Mouse (Mus musculus) myocyte (in vitro differentiated cells): Measurements from ENCODE around the gene Nudt22. TPM values are rescaled to one million over a fixed set of nuclear protein-coding genes. Genes with fewer than 3 reads are reported as not detected.

Experiments
- H3K27me3 ChIP-seq: one replicate; pipeline ENCODE4 v1.6.1; 2011; ENCODE audit not compliant: control insufficient read depth, insufficient read depth, insufficient read length
- H3K36me3 ChIP-seq: one replicate; pipeline ENCODE4 v1.6.1; 2011; ENCODE audit not compliant: control insufficient read depth, insufficient read depth
- H3K4me2 ChIP-seq: one replicate; pipeline ENCODE4 v1.6.1; 2011; ENCODE audit warnings: low read depth, control low read depth
- H3K4me3 ChIP-seq: one replicate; pipeline ENCODE4 v1.5.1; 2011; ENCODE audit warnings: mild to moderate bottlenecking, control low read depth, moderate library complexity
- H3K79me2 ChIP-seq: one replicate; pipeline ENCODE4 v1.6.1; 2011; ENCODE audit not compliant: control insufficient read depth, insufficient read depth
- H3ac ChIP-seq: one replicate; pipeline ENCODE4 v1.6.1; 2011; ENCODE audit not compliant: control insufficient read depth, insufficient read length
- CEBPB ChIP-seq: IDR thresholded peaks from 2 replicates; pipeline ENCODE4 v1.6.1; 2011; ENCODE audit warnings: mild to moderate bottlenecking, moderate library complexity; ENCODE audit not compliant: poor library complexity, insufficient read depth, severe bottlenecking
- E2F4 ChIP-seq: IDR thresholded peaks from one replicate; pipeline ENCODE4 v1.6.1; 2011; ENCODE audit warnings: mild to moderate bottlenecking, control low read depth, moderate library complexity; ENCODE audit not compliant: insufficient read depth
- MAX ChIP-seq: IDR thresholded peaks from one replicate; pipeline ENCODE4 v1.6.1; 2011; ENCODE audit warnings: low read depth, mild to moderate bottlenecking, control low read depth
- MYOD1 ChIP-seq, 3 experiments: IDR thresholded peaks; one replicate each; pipeline ENCODE4 v1.6.1; 2011; ENCODE audit warnings: control low read depth in 2 of 3, low read depth in 2 of 3, mild to moderate bottlenecking in 2 of 3, moderate library complexity in 1 of 3; ENCODE audit not compliant: insufficient read length in 2 of 3, control insufficient read depth in 1 of 3
- MYOG ChIP-seq, 3 experiments: IDR thresholded peaks; one replicate each; pipeline ENCODE4 v1.6.1; 2011; ENCODE audit warnings: control low read depth in 2 of 3, low read depth in 2 of 3, mild to moderate bottlenecking in 2 of 3; ENCODE audit not compliant: insufficient read length in 2 of 3, control insufficient read depth in 1 of 3, insufficient read depth in 1 of 3
- POLR2A ChIP-seq: IDR thresholded peaks from one replicate; pipeline ENCODE4 v1.6.1; 2011; ENCODE audit warnings: low read depth, mild to moderate bottlenecking, control low read depth, moderate library complexity; ENCODE audit not compliant: insufficient read length
- POLR2AphosphoS2 ChIP-seq: IDR thresholded peaks from one replicate; pipeline ENCODE4 v1.6.1; 2011; ENCODE audit warnings: low read depth, control low read depth; ENCODE audit not compliant: insufficient read length
- REST ChIP-seq: IDR thresholded peaks from one replicate; pipeline ENCODE4 v1.6.1; 2011; ENCODE audit warnings: mild to moderate bottlenecking, control low read depth, moderate library complexity; ENCODE audit not compliant: insufficient read depth, insufficient read length
- SRF ChIP-seq: IDR thresholded peaks from one replicate; pipeline ENCODE4 v1.6.1; 2011; ENCODE audit warnings: low read depth; ENCODE audit not compliant: control insufficient read depth, insufficient read length
- TCF12 ChIP-seq: IDR thresholded peaks from one replicate; pipeline ENCODE4 v1.6.1; 2011; ENCODE audit warnings: mild to moderate bottlenecking, control low read depth; ENCODE audit not compliant: poor library complexity, insufficient read depth, severe bottlenecking
- TCF3 ChIP-seq: IDR thresholded peaks from one replicate; pipeline ENCODE4 v1.6.1; 2011; ENCODE audit warnings: low read depth, control low read depth; ENCODE audit not compliant: insufficient read length
- USF1 ChIP-seq: IDR thresholded peaks from one replicate; pipeline ENCODE4 v1.6.1; 2011; ENCODE audit warnings: low read depth, mild to moderate bottlenecking, control low read depth, moderate library complexity
- polyA plus RNA-seq: library from polyadenylated mRNA; unstranded; fragments of >200 nt; fragmentation: generic; extraction: Trizol; gene quantifications from one replicate; pipeline ENCODE4 v1.2.1, GENCODE M21; 2012; ENCODE audit warnings: missing spikeins

Nudt22 gene
- polyA plus RNA-seq, 1 experiment, result 27.0 TPM

DNA sequence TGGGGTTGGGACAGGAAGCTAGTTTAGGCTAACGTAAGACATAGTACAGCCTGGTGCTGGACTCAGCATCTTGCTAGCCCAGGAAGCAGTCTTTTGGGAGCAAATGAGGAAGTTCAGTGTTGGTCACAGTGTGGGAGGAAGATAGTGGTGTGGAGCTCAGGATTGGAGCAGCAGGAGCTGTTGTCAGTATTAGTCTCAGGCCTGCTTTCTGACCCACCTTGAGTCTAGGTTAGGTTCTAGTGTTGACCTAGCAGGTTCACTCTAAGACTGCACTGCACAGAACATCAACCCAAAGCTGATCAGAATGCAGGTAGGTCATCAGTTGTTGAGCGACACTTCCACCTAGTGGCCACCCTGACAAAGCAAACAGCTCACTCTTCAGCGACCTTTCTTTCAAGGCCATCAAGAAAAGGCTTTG, 24.3 kb upstream of the Nudt22 start:
- Histone ChIP-seq H3K4me2 (no peak overlapping the region), H3K36me3 (peaks cover 48% of the 10 kb centered on the region), H3K4me3 (no peak overlapping the region), H3K27me3 (no peaks in the 10 kb centered on the region), H3ac (no peak overlapping the region), H3K79me2 (no peaks in the 10 kb centered on the region)
- no peak for TF ChIP-seq MYOG (IDR thresholded peaks at IDR 0.05; ENCODE audit: control insufficient read depth in 1 of 3, insufficient read depth in 1 of 3, insufficient read length in 2 of 3, low read depth in 2 of 3)
- TF ChIP-seq CEBPB, result no peak
- no peak for TF ChIP-seq POLR2AphosphoS2
- TF ChIP-seq REST, result no peak
- TF ChIP-seq MAX, result no peak
- no peak for TF ChIP-seq SRF
- TF ChIP-seq USF1, result no peak
- no peak for TF ChIP-seq TCF12
- no peak for TF ChIP-seq TCF3
- TF ChIP-seq POLR2A, result no peak
- TF ChIP-seq E2F4, result no peak
- TF ChIP-seq MYOD1 (IDR thresholded peaks at IDR 0.05; ENCODE audit: control insufficient read depth in 1 of 3, insufficient read length in 2 of 3, low read depth in 2 of 3), result no peak

GRCm38 (mm10) chr19:7019191-7019590, 23.3 kb upstream of the Nudt22 start, which contains the start of gene Fermt3:
Fermt3 (minus strand) TSS chr19:7019469.
- peaks cover 41% of the 10 kb centered on the region for H3K36me3 ChIP-seq
- no peaks in the 10 kb centered on the region for H3K79me2 ChIP-seq
- H3K4me2 ChIP-seq, result no peak within 1 kb of the TSS
- no peaks in the 10 kb centered on the region for H3K27me3 ChIP-seq
- no peak for TF ChIP-seq USF1
- peak; percentile 60 for TF ChIP-seq POLR2AphosphoS2
- no peak for TF ChIP-seq MAX
- no peak for TF ChIP-seq MYOD1 (IDR thresholded peaks at IDR 0.05; ENCODE audit: control insufficient read depth in 1 of 3, insufficient read length in 2 of 3, low read depth in 2 of 3)
- no peak within 1 kb of the TSS for H3ac ChIP-seq
- H3K4me3 ChIP-seq, result no peak within 1 kb of the TSS

GRCm38 (mm10) chr19:7018546-7018945, 22.6 kb upstream of the Nudt22 start:
- H3K4me2 ChIP-seq, result no peak overlapping the region
- peaks cover 37% of the 10 kb centered on the region for H3K36me3 ChIP-seq
- no peaks in the 10 kb centered on the region for H3K27me3 ChIP-seq
- H3K4me3 ChIP-seq, result no peak overlapping the region
- no peak for TF ChIP-seq SRF
- TF ChIP-seq MYOG (IDR thresholded peaks at IDR 0.05; ENCODE audit: control insufficient read depth in 1 of 3, insufficient read depth in 1 of 3, insufficient read length in 2 of 3, low read depth in 2 of 3), result no peak
- no peak for TF ChIP-seq MYOD1 (IDR thresholded peaks at IDR 0.05; ENCODE audit: control insufficient read depth in 1 of 3, insufficient read length in 2 of 3, low read depth in 2 of 3)
- TF ChIP-seq POLR2A, result no peak
- TF ChIP-seq REST, result no peak
- no peak overlapping the region for H3ac ChIP-seq
- H3K79me2 ChIP-seq, result no peaks in the 10 kb centered on the region

GRCm38 (mm10) chr19:7017541-7018457, 21.9 kb upstream of the Nudt22 start:
- Histone ChIP-seq H3K4me2 (no peak overlapping the region), H3K79me2 (no peaks in the 10 kb centered on the region), H3ac (no peak overlapping the region), H3K4me3 (no peak overlapping the region), H3K36me3 (peaks cover 30% of the 10 kb centered on the region), H3K27me3 (no peaks in the 10 kb centered on the region)
- TF ChIP-seq TCF12 (no peak), E2F4 (no peak)

DNA sequence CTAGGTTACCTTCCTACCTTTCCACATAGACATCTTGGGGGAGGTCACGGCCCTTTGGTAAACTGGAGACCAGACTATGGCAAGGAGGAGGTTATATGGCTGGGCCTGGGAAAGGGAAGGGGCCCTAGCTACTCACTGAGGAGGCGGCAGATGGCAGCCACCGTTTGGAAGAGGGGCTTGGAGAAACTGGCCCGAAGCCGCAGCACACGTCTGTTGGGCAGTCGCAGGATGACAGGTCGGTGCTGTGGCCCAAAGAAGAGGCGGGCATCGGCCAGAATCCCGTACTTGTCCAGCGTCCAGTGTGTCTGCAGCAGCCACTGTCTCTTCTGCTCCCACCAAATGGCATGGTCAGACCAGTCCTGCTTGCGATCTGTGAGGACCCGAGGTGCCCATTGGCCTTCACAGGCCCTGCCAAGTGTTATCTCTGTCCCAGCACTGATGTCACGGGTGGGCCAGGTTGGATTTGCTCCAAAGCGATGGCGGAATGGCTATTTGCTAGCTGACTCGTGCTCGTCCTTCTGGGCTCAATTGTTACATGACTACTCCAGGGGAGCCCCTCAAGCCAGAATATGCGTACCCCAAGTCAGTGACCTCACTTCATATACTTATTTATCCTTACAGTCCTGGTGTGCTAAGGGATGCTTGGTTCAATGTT, 18.7 kb upstream of the Nudt22 start:
- Histone ChIP-seq H3K4me3 (no peak overlapping the region), H3K36me3 (peaks cover under 1% of the 10 kb centered on the region), H3K27me3 (no peaks in the 10 kb centered on the region), H3K79me2 (no peaks in the 10 kb centered on the region), H3K4me2 (no peak overlapping the region), H3ac (no peak overlapping the region)
- TF ChIP-seq SRF (no peak), TCF3 (no peak), E2F4 (no peak), POLR2AphosphoS2 (no peak), POLR2A (no peak), MYOG (IDR thresholded peaks at IDR 0.05; ENCODE audit: control insufficient read depth in 1 of 3, insufficient read depth in 1 of 3, insufficient read length in 2 of 3, low read depth in 2 of 3) (no peak), MAX (no peak), TCF12 (no peak), CEBPB (no peak), MYOD1 (IDR thresholded peaks at IDR 0.05; ENCODE audit: control insufficient read depth in 1 of 3, insufficient read length in 2 of 3, low read depth in 2 of 3) (no peak), REST (no peak), USF1 (no peak)
